Mouse (Mus musculus) neural tube, embryonic 13.5 days (tissue): ENCODE measurements around the gene Frmd8. TPM values are rescaled to one million over a fixed set of nuclear protein-coding genes. Genes with fewer than 3 reads are reported as not detected.

Experiments
- ATAC-seq: fragments of 200-750 bp; cut with Nextera tagmentation; 2 replicates; pipeline ENCODE4 v1.8.0; 2017; ENCODE audit warnings: low read depth, mild to moderate bottlenecking, moderate TSS enrichment, moderate library complexity
- H3K27ac ChIP-seq: fragments of 300-500 bp; sonication (generic); replicated peaks from 2 replicates; pipeline ENCODE4 v1.5.1; 2015; ENCODE audit warnings: moderate library complexity, mild to moderate bottlenecking, inconsistent platforms
- H3K27me3 ChIP-seq: fragments of 300-500 bp; sonication (generic); 2 replicates; pipeline ENCODE4 v1.6.1; 2015; ENCODE audit warnings: mild to moderate bottlenecking, inconsistent platforms
- H3K36me3 ChIP-seq: fragments of 300-500 bp; sonication (generic); 2 replicates; pipeline ENCODE4 v1.6.1; 2015; ENCODE audit warnings: mild to moderate bottlenecking, inconsistent platforms
- H3K4me1 ChIP-seq: fragments of 300-500 bp; sonication (generic); replicated peaks from 2 replicates; pipeline ENCODE4 v1.6.1; 2015; ENCODE audit warnings: inconsistent platforms
- H3K4me2 ChIP-seq: fragments of 300-500 bp; sonication (generic); 2 replicates; pipeline ENCODE4 v1.6.1; 2015; ENCODE audit warnings: inconsistent platforms, mild to moderate bottlenecking, moderate library complexity
- H3K4me3 ChIP-seq: fragments of 300-500 bp; sonication (generic); 2 replicates; pipeline ENCODE4 v1.5.1; 2015; ENCODE audit warnings: mild to moderate bottlenecking, inconsistent platforms
- H3K9ac ChIP-seq: fragments of 300-500 bp; sonication (generic); 2 replicates; pipeline ENCODE4 v1.6.1; 2015; ENCODE audit warnings: moderate library complexity, mild to moderate bottlenecking, inconsistent platforms
- H3K9me3 ChIP-seq: fragments of 300-500 bp; sonication (generic); 2 replicates; pipeline ENCODE4 v1.6.1; 2016; ENCODE audit warnings: inconsistent platforms
- WGBS: fragments of 180-500 bp; shearing (Covaris S2); methylation state at CpG from one replicate; pipeline ENCODE4 v1.1.7; 2015; 5-methylcytosine and 5-hydroxymethylcytosine counted together
- polyA plus RNA-seq: library from polyadenylated mRNA; unstranded; fragments of >200 nt; fragmentation: Nextera tagmentation; extraction: Ambion mirVana; gene quantifications from 2 replicates; pipeline ENCODE4 v1.2.1, GENCODE M21; 2015

Frmd8 gene
- polyA plus RNA-seq, 1 experiment from 2014 or later: 21.1 TPM

DNA sequence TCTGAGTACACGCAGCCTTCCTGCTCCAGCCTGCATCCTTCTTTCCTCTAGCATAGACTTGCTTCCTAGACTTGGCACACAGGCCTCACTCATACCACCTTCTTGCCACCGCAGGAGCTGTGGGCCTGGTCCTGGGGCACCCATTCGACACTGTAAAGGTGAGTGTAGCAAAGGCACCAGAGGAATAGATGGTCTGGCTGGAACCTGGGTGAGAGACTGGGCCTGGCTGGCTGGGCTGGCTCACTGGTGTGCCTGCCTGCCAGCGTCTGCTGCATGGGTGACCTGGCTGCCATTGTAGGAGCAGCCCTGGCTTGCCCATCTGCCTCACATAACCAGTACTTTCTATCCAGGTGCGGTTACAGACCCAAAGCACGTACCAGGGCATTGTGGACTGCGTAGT is 4.7 kb upstream of the Frmd8 start:
- Histone ChIP-seq H3K4me2 (no peak overlapping the region), H3K9me3 (no peaks in the 10 kb centered on the region), H3K9ac (no peak overlapping the region), H3K4me3 (no peak overlapping the region), H3K27ac (no peak overlapping the region), H3K4me1 (peaks cover 18% of the 10 kb centered on the region), H3K36me3 (no peaks in the 10 kb centered on the region), H3K27me3 (no peaks in the 10 kb centered on the region)
- ATAC-seq: no peak
- WGBS: 92% methylated on average over 7 of the region's 7 CpGs

DNA sequence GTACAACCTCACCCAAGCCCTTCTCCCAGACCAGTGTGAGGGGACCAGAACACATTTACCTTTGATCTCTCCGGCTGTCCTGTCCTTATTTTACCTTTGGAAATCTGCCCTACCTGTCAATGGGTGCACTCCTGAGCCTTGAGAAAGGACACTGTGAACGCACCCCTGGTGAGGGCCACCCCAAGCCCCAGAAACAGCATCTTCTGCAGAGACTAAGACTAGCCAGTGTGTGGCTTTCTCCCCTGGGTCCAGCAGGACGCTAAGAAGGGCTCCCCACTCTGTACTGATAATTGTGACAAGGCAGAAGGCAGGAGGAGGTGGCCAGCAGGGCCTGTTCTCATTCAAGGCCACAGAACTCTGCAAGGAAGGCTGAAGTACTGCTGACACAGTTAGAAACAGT is 3.8 kb upstream of the Frmd8 start:
- H3K36me3 ChIP-seq: no peaks in the 10 kb centered on the region
- no peak overlapping the region for H3K4me2 ChIP-seq
- no peaks in the 10 kb centered on the region for H3K27me3 ChIP-seq
- no peak overlapping the region for H3K9ac ChIP-seq
- no peaks in the 10 kb centered on the region for H3K9me3 ChIP-seq
- H3K4me3 ChIP-seq: no peak overlapping the region
- WGBS: 86% methylated on average over 3 of the region's 3 CpGs
- ATAC-seq: no peak
- peaks cover 26% of the 10 kb centered on the region for H3K4me1 ChIP-seq
- no peak overlapping the region for H3K27ac ChIP-seq

DNA sequence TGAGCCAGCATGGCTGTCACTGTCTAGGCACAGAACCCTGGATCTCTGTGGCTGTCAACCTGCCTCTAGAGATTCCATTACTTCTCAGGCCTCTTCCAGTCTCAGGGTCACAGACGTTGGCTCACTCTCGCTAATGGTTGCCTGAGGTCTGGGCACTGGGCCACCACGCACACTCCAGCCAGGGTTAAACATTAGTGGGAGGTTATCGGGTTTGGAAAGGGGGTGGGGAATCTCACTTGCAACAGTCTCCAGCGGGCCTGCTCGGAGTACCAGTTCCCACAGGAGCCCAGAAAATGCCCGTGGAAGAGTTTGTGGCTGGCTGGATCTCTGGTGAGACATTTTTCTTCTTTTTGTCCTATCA is 3.3 kb upstream of the Frmd8 start:
- 79% methylated on average over 7 of the region's 7 CpGs for WGBS
- peaks cover 32% of the 10 kb centered on the region for H3K4me1 ChIP-seq
- H3K4me3 ChIP-seq: no peak overlapping the region
- no peaks in the 10 kb centered on the region for H3K27me3 ChIP-seq
- H3K36me3 ChIP-seq: no peaks in the 10 kb centered on the region
- H3K9ac ChIP-seq: peak overlapping the region; percentile 41; the same call in 1 of the 2 replicates
- H3K4me2 ChIP-seq: peak overlapping the region; percentile 28
- no peaks in the 10 kb centered on the region for H3K9me3 ChIP-seq
- no peak for ATAC-seq
- no peak overlapping the region for H3K27ac ChIP-seq

DNA sequence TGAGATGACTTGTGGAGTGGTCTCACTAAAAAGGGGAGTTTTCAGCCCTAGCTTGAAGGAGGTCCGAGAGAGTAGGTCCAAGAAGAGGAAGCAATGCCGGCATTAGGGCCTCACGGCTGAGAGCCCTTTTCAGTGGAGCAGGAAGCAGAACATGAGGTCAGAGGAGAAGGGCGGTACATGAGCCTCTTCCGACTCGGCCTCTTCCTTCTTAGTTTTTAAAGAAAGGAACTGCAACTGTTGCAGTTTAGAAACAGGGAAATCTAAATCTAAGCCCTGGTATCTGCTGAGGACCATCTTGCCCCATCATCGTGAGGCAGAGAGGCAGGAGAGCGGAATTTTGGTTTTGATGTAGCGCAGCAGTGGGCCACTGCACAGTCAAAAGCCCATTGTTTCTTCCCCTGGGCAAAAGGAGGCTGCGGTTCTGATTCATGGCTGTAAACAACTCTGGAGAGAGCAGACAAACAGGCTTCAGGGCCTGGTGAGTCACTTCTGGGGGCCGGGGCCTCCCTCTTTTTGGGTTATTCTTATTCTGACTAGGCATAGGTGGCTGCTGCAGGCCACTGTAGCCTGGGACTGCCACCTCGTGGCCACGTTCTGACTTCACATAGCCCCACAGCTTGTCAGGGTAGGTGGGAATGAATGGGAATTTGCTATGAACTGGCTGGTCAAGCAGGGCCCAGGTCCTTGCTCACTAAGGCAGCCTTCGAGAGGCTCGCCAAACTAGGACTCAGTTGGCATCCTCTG is 2.7 kb upstream of the Frmd8 start, which contains the start of gene Slc25a45:
Gene Slc25a45, plus strand, starts transcription at position 191 of the 744 bp plus-strand sequence.
- Histone ChIP-seq H3K27me3 (no peaks in the 10 kb centered on the region), H3K36me3 (no peaks in the 10 kb centered on the region), H3K27ac (peak within 1 kb of the TSS; percentile 59; the same call in 1 of the 2 replicates), H3K4me1 (peaks cover 38% of the 10 kb centered on the region), H3K4me3 (no peak within 1 kb of the TSS), H3K9me3 (no peaks in the 10 kb centered on the region), H3K9ac (peak within 1 kb of the TSS; percentile 41), H3K4me2 (peak within 1 kb of the TSS; percentile 28)
- ATAC-seq: no peak
- 44% methylated on average over 15 of the region's 15 CpGs for WGBS

DNA sequence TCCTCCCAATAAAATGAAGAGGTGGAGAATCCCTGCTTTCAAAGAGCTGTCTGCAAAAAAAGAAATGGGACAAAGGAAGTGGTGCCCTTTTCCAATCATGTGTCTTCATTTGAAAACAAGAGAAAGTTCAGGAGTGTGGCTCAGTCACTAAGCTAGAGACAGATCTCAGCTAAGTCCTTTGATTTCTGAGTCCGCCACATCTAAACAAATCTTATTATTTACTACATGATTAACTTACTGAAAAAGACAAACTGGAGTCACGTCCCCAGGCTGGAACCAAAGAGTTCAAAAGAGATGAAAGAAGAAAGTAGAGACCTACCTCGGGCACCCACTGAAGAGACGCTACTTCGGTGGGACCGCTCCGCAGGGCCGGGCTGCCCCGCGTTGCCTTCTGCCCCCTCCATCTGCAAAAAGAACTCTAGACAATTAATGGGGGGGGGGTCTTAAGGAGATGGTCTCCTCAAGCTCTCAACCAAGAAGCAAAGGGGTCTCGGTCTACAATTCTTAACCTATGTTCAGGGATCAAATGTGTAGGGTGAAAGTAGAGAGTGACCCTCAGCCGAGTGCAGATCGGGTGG is 594 bp downstream of the Frmd8 start:
- no peak; the same call in 1 of the 2 replicates for ATAC-seq
- peak overlapping the region; percentile 86 for H3K9ac ChIP-seq
- peaks cover 62% of the 10 kb centered on the region for H3K4me1 ChIP-seq
- H3K9me3 ChIP-seq: no peaks in the 10 kb centered on the region
- peaks cover 9% of the 10 kb centered on the region for H3K36me3 ChIP-seq
- H3K4me3 ChIP-seq: peak overlapping the region; percentile 69
- H3K27ac ChIP-seq: no peak overlapping the region
- H3K27me3 ChIP-seq: no peaks in the 10 kb centered on the region
- H3K4me2 ChIP-seq: peak overlapping the region; percentile 80
- WGBS: 12% methylated on average over 13 of the region's 13 CpGs

DNA sequence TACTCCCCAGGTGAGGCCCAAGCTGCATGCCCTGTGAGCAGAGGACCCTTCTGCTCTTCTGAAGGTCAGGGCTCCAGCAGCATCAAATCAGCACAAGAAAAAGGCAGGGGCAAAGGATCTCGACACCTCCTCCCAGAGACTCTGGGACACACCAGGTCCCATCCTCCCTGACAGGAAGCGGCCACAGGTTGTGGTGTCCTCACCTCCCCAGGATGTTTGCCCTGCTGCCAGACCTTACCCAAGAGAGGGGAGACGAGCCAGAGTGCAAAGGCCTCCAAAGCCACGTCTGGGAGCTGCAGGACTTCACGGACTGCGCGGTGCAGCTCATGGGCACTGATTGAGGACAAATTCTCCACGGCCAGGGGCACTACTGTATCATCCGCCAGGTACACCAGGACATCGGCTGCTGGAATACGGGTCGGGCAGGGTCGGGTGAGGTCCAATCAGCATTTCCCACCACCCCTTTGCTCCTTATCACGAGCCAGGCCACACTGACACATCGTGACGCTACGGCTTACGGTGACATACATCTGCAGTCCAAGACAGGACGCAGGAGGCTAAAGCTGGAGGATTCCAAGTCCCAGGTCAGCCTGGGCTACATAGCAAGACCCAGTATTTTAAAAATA is 2.0 kb downstream of the Frmd8 start:
- Histone ChIP-seq H3K27ac (no peak overlapping the region), H3K27me3 (no peaks in the 10 kb centered on the region), H3K9ac (0 out of 2 replicates have a peak overlapping the region, but pooled peaks have one; percentile 86), H3K9me3 (no peaks in the 10 kb centered on the region), H3K36me3 (peaks cover 23% of the 10 kb centered on the region), H3K4me1 (peaks cover 57% of the 10 kb centered on the region), H3K4me2 (no peak overlapping the region), H3K4me3 (no peak overlapping the region)
- 90% methylated on average over 19 of the region's 19 CpGs for WGBS
- no peak for ATAC-seq

DNA sequence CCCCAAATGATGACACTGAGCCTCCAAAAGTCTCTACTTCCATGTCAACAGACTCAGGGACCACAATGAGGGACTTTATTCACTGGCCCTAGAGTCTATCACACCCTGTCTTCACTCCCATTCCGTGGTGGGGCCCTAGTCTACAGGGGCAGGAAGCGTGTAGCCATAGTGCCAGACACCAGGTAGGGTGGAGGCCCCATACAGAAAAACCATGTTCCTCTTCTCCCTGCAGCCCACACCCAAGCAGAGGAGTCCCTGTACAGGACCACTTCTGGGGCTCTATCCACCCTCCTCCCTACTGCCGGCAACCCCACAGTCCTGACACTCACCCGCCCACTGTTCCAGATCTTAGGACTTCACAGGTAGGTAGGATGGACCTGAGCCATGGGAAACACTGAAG is 2.5 kb downstream of the Frmd8 start:
- Histone ChIP-seq H3K9ac (0 out of 2 replicates have a peak overlapping the region, but pooled peaks have one; percentile 86), H3K27me3 (no peaks in the 10 kb centered on the region), H3K9me3 (no peaks in the 10 kb centered on the region), H3K4me2 (no peak overlapping the region), H3K27ac (no peak overlapping the region), H3K36me3 (peaks cover 28% of the 10 kb centered on the region), H3K4me3 (no peak overlapping the region), H3K4me1 (peaks cover 52% of the 10 kb centered on the region)
- 92% methylated on average over 4 of the region's 4 CpGs for WGBS
- no peak for ATAC-seq

DNA sequence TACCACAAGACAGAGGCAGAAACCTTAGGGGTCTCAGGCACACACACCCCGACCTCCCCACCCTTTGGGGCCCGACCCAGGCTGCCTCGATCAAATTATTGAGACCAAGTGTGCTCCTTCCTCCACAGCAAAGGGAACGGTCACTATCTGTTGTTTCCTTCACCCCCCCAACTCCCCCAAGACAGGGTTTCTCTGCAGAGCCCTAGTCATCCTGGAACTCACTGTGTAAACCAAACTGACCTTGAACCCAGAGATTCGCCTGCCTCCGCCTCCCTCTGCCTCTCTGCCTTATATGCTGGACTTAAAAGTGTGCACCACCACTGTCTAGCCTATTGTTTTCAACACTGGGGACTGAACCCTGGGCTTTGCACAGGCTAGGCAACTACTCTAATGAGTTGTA is 3.4 kb downstream of the Frmd8 start:
- peak overlapping the region; percentile 74 for H3K27ac ChIP-seq
- no peak overlapping the region for H3K4me3 ChIP-seq
- 58% methylated on average over 6 of the region's 6 CpGs for WGBS
- peak overlapping the region; percentile 58 for H3K9ac ChIP-seq
- peaks cover 36% of the 10 kb centered on the region for H3K36me3 ChIP-seq
- no peaks in the 10 kb centered on the region for H3K27me3 ChIP-seq
- H3K4me2 ChIP-seq: peak overlapping the region; percentile 22; the same call in 1 of the 2 replicates
- peaks cover 50% of the 10 kb centered on the region for H3K4me1 ChIP-seq
- no peaks in the 10 kb centered on the region for H3K9me3 ChIP-seq
- no peak for ATAC-seq

DNA sequence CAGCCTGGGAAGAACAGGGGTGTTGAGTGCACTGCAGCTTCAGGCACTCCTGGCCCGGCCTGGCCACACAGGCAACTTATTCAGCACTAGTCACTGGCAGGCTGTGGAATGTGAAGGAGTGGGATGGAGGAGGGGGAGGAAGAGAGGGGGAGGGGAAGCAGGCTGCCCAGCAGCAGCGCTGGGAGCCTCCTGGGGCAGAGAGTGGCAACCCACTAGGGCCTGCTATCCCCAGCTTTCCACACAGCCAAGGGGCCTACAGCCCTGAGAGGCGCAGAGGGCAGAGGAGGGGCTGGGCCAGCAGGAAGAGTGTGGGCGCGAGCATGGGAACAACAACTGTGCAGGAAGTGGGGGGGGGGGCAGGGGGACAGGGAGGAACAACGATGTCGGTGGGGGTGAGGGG is 3.8 kb downstream of the Frmd8 start:
- peak; percentile 25; the same call in 1 of the 2 replicates for ATAC-seq
- Histone ChIP-seq H3K27me3 (no peaks in the 10 kb centered on the region), H3K9me3 (no peaks in the 10 kb centered on the region), H3K4me3 (no peak overlapping the region), H3K4me2 (peak overlapping the region; percentile 22; the same call in 1 of the 2 replicates), H3K36me3 (peaks cover 41% of the 10 kb centered on the region), H3K27ac (peak overlapping the region; percentile 74), H3K9ac (peak overlapping the region; percentile 58), H3K4me1 (peaks cover 50% of the 10 kb centered on the region)
- WGBS: 12% methylated on average over 7 of the region's 7 CpGs

DNA sequence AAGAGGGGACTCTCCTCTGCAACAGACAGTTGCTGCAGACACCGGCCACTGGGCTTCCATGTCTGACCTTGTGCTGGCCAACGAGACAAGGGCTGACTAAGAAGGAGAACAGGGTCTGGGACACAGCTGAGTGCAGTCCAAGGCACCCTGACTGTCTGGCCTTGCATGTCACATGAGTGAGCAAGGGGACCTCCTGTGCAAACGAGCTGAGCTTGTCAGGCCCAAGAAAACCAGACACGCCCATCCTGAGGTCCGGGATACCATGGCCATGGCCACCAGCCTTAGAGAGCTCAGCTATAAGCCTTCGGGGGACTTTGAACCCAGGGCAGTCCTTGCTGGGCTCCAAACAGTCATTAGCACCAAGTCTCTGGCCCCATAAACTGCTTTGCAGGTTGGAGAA is 7.0 kb downstream of the Frmd8 start:
- H3K36me3 ChIP-seq: peaks cover 72% of the 10 kb centered on the region
- H3K9ac ChIP-seq: no peak overlapping the region
- WGBS: 90% methylated on average over 6 of the region's 6 CpGs

DNA sequence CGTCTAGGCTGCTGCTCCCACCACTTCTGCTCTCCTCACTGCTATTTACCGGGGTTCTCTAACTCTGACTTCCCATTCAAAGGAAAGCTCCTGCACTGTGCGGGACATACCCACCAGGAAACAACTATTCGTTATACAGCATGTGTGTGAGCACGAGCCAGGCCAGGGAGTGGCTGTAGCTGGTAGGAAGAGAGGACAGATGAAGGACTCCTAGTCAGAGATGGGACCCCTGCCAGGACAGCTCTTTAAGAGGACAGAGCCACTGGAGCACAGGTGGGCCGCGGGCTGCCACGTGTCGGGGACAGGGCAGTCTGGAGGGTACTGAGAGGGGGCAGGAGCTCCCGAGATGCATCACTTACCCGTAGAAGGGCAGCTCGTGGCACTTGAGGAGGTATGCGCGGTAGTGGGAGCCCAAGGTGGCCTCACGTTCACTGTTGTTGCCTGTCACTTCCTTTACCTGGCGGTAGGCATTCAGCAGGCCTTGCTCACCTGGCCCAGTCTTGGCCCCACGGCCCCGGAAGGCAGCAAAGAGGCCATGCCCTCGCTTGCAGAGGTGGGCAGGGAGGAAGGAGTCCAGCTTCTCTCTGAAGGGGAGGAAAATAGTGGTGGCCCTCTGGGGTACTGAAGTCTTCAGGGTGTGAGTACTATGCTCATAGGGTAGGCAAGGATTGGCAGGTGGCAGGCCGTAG is 10.2 kb downstream of the Frmd8 start:
- peaks cover 97% of the 10 kb centered on the region for H3K36me3 ChIP-seq
- 94% methylated on average over 20 of the region's 20 CpGs for WGBS

More for the DNA sequence above, 7.0 kb downstream of the Frmd8 start:
- Histone ChIP-seq H3K9me3 (no peaks in the 10 kb centered on the region), H3K27me3 (no peaks in the 10 kb centered on the region), H3K4me1 (peaks cover 27% of the 10 kb centered on the region), H3K4me3 (no peak overlapping the region), H3K4me2 (no peak overlapping the region), H3K27ac (no peak overlapping the region)
- ATAC-seq: no peak

DNA sequence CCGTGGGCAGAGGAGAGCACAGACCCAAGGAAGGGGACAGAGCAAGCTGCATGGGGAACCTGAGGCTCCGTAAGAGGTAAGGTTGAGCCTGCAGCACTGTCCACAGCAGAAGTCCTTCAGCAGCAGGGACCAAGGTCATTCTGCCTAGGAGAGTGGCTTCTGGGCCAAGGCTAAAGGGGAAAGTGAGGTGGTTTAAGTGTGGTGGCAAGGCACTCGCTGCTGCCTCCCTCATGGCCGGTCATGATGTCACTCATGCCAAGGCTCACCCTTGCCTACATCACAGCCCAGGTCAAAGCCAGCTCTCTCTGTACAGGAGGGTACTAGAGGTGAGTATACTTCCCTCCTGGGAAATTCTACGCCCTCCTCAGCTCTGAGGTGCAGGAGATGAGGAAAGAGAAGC is 11.3 kb downstream of the Frmd8 start:
- ATAC-seq: no peak
- Histone ChIP-seq H3K4me3 (no peak overlapping the region), H3K4me1 (no peaks in the 10 kb centered on the region), H3K36me3 (peaks cover 98% of the 10 kb centered on the region), H3K4me2 (no peak overlapping the region), H3K27ac (no peak overlapping the region), H3K9me3 (no peaks in the 10 kb centered on the region), H3K9ac (no peak overlapping the region), H3K27me3 (no peaks in the 10 kb centered on the region)
- 93% methylated on average over 5 of the region's 5 CpGs for WGBS

More for the DNA sequence above, 10.2 kb downstream of the Frmd8 start:
- H3K27me3 ChIP-seq: no peaks in the 10 kb centered on the region
- H3K9ac ChIP-seq: no peak overlapping the region
- H3K4me3 ChIP-seq: no peak overlapping the region
- H3K27ac ChIP-seq: no peak overlapping the region
- H3K9me3 ChIP-seq: no peaks in the 10 kb centered on the region
- H3K4me1 ChIP-seq: no peaks in the 10 kb centered on the region
- no peak overlapping the region for H3K4me2 ChIP-seq
- no peak for ATAC-seq
